ENCODE assay signal across 8 mouse cellular contexts in the genomic region with DNA sequence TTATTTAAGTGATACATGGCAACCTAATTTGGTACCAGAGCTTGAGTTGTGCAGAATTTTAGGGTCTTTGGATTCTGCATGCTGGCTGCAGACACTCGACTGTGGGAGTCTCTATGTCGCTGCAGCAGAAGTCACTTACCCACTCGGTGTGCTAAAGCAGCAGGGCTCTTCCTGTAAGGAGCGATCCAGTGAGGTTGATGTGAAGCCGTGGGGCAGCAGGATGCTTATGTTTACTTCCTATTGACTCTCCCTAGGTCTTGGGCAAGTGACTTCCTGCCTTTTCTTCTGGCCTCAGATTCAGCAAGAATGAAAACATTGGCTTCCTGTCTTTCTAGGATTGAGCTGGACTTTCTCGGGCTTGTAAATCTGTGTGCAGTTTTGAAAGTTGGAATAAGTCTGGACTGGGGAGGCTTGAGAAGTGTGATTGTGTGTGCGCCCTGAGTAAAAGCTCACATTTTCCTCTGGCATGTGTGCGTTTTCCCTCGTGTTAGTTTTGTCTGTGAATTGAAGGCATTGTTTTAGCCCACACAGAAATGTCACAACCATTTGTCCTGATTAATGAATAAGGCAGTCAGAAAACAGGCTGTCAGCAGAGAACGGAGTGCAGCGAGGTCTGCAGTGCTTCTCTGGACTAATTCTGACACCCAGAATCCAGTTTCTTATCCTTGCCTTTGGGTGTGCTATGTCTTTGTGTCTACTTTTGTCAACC.
A peak's percentile ranks its signal among the peaks of the same experiment; 100 is the strongest.
DNase-seq lines count a peak whose midpoint lies in the region; ATAC-seq lines count a peak whose summit lies in the region.
"Had no signal": no experiment of that assay in that cellular context is flagged by ENCODE, and none has a peak within 500 bp of the region (broad histone marks: within the 10 kb centered on the region; RNA-seq: fewer than 3 reads in every experiment).

No protein-coding gene starts in this region.

- no peak overlapping the region for H3K4me3 ChIP-seq in midbrain, embryonic 11.5 days (ENCODE audit: low read depth, low read length)
- H3K4me3 ChIP-seq in midbrain, embryonic 14.5 days (replicated peaks; ENCODE audit: low read depth, low read length), result no peak overlapping the region
- no peak overlapping the region for H3K4me3 ChIP-seq in heart, embryonic 13.5 days
- H3K4me3 ChIP-seq in limb, embryonic 13.5 days, result no peak overlapping the region
- H3K4me3 ChIP-seq in stomach, embryonic 16.5 days (replicated peaks; ENCODE audit: low read length), result no peak overlapping the region
- H3K4me3 ChIP-seq: myocyte had no signal

- no peak overlapping the region for H3K27ac ChIP-seq in midbrain, embryonic 11.5 days (ENCODE audit: low read depth, low read length)
- no peak overlapping the region for H3K27ac ChIP-seq in midbrain, embryonic 14.5 days (replicated peaks; ENCODE audit: low read depth, low read length)
- H3K27ac ChIP-seq in heart, embryonic 13.5 days (replicated peaks), result peak overlapping the region; percentile 84
- H3K27ac ChIP-seq in limb, embryonic 13.5 days, result peak overlapping the region; percentile 72
- H3K27ac ChIP-seq in stomach, embryonic 16.5 days (ENCODE audit: low read length), result peak overlapping the region; percentile 1; the same call in 1 of the 2 replicates

- H3K27me3 ChIP-seq in midbrain, embryonic 11.5 days (ENCODE audit: control insufficient read depth, insufficient read depth, low read length), result no peaks in the 10 kb centered on the region
- no peaks in the 10 kb centered on the region for H3K27me3 ChIP-seq in midbrain, embryonic 14.5 days (ENCODE audit: control insufficient read depth, insufficient read depth, low read length)
- no peaks in the 10 kb centered on the region for H3K27me3 ChIP-seq in heart, embryonic 13.5 days (replicated peaks)
- H3K27me3 ChIP-seq in limb, embryonic 13.5 days, result no peaks in the 10 kb centered on the region
- no peaks in the 10 kb centered on the region for H3K27me3 ChIP-seq in stomach, embryonic 16.5 days (ENCODE audit: control insufficient read depth, insufficient read depth, low read length)

- intact Hi-C loops in left cerebral cortex, postnatal 36 days (cut with DNase I), result no loop called here

- H3K4me2 ChIP-seq in midbrain, embryonic 11.5 days, result no peak overlapping the region
- H3K4me2 ChIP-seq in midbrain, embryonic 14.5 days (ENCODE audit: low read length), result no peak overlapping the region
- peak overlapping the region; percentile 43 for H3K4me2 ChIP-seq in heart, embryonic 13.5 days
- peak overlapping the region; percentile 17 for H3K4me2 ChIP-seq in limb, embryonic 13.5 days (replicated peaks)
- peak overlapping the region; percentile 1; the same call in 1 of the 2 replicates for H3K4me2 ChIP-seq in stomach, embryonic 16.5 days (ENCODE audit: low read depth, low read length)

- H3K9me3 ChIP-seq in midbrain, embryonic 11.5 days (ENCODE audit: control insufficient read depth, low read length), result no peaks in the 10 kb centered on the region
- no peaks in the 10 kb centered on the region for H3K9me3 ChIP-seq in midbrain, embryonic 14.5 days (ENCODE audit: control insufficient read depth, low read length)
- no peaks in the 10 kb centered on the region for H3K9me3 ChIP-seq in heart, embryonic 13.5 days
- H3K9me3 ChIP-seq in limb, embryonic 13.5 days, result no peaks in the 10 kb centered on the region
- no peaks in the 10 kb centered on the region for H3K9me3 ChIP-seq in stomach, embryonic 16.5 days (replicated peaks; ENCODE audit: control insufficient read depth, low read length)

- ATAC-seq in midbrain, embryonic 11.5 days (ENCODE audit: low FRiP score), result no peak
- ATAC-seq in midbrain, embryonic 14.5 days (ENCODE audit: low FRiP score, low TSS enrichment), result no peak
- no peak for ATAC-seq in heart, embryonic 13.5 days (ENCODE audit: extremely low read depth, insufficient number of reproducible peaks, low FRiP score, low TSS enrichment)
- no peak for ATAC-seq in limb, embryonic 13.5 days (ENCODE audit: low FRiP score, low read depth)
- ATAC-seq in stomach, embryonic 16.5 days (ENCODE audit: insufficient read depth, low FRiP score), result no peak
- ATAC-seq in erythroblast, adult 5-6 weeks (replicated peaks; ENCODE audit: low FRiP score, poor library complexity, severe bottlenecking), result no peak

- no peaks in the 10 kb centered on the region for H3K4me1 ChIP-seq in midbrain, embryonic 11.5 days (ENCODE audit: control insufficient read depth, insufficient read depth, low read length)
- no peaks in the 10 kb centered on the region for H3K4me1 ChIP-seq in midbrain, embryonic 14.5 days (ENCODE audit: control insufficient read depth, insufficient read depth, low read length)
- peaks cover 40% of the 10 kb centered on the region for H3K4me1 ChIP-seq in heart, embryonic 13.5 days
- H3K4me1 ChIP-seq in limb, embryonic 13.5 days, result peaks cover 24% of the 10 kb centered on the region
- H3K4me1 ChIP-seq in stomach, embryonic 16.5 days (ENCODE audit: control insufficient read depth, insufficient read depth, low read length), result peaks cover 8% of the 10 kb centered on the region; the same call in 1 of the 2 replicates

- peak; percentile 76 for DNase-seq in midbrain, embryonic 11.5 days (ENCODE audit: low spot score, missing footprints)
- DNase-seq in midbrain, embryonic 14.5 days, result no peak
- no peak for DNase-seq in left cerebral cortex, postnatal 36 days (ENCODE audit: low spot score in 2 of 2)

- H3K36me3 ChIP-seq in midbrain, embryonic 11.5 days (ENCODE audit: control insufficient read depth, insufficient read depth, low read length), result no peaks in the 10 kb centered on the region
- no peaks in the 10 kb centered on the region for H3K36me3 ChIP-seq in midbrain, embryonic 14.5 days (ENCODE audit: control insufficient read depth, insufficient read depth, low read length)
- H3K36me3 ChIP-seq in heart, embryonic 13.5 days, result peaks cover 20% of the 10 kb centered on the region
- peaks cover 21% of the 10 kb centered on the region for H3K36me3 ChIP-seq in limb, embryonic 13.5 days
- 0 out of 2 replicates have a peak, but pooled peaks cover 2% of the 10 kb centered on the region for H3K36me3 ChIP-seq in stomach, embryonic 16.5 days (ENCODE audit: control insufficient read depth, insufficient read depth, low read length)

- H3K9ac ChIP-seq in midbrain, embryonic 11.5 days (ENCODE audit: low read length), result no peak overlapping the region
- H3K9ac ChIP-seq in midbrain, embryonic 14.5 days (replicated peaks; ENCODE audit: low read length), result no peak overlapping the region
- peak overlapping the region; percentile 42 for H3K9ac ChIP-seq in heart, embryonic 13.5 days
- no peak overlapping the region for H3K9ac ChIP-seq in limb, embryonic 13.5 days
- H3K9ac ChIP-seq in stomach, embryonic 16.5 days (ENCODE audit: low read length), result 0 out of 2 replicates have a peak overlapping the region, but pooled peaks have one; percentile 19

- WGBS in midbrain, embryonic 11.5 days, result 80% methylated on average over 11 of the region's 11 CpGs
- 77% methylated on average over 11 of the region's 11 CpGs for WGBS in midbrain, embryonic 14.5 days
- 39% methylated on average over 11 of the region's 11 CpGs for WGBS in heart, embryonic 13.5 days
- 42% methylated on average over 11 of the region's 11 CpGs for WGBS in limb, embryonic 13.5 days
- WGBS in stomach, embryonic 16.5 days, result 26% methylated on average over 11 of the region's 11 CpGs

Comparison
In these comparisons a context has a peak if more than half of its experiments do, and no peak if none do; other contexts are left out.
1. H3K27ac ChIP-seq: peak in heart, embryonic 13.5 days (single experiment), limb, embryonic 13.5 days (single experiment) and stomach, embryonic 16.5 days (single experiment); none in midbrain, embryonic 11.5 days (single experiment) and midbrain, embryonic 14.5 days (single experiment).
2. H3K4me2 ChIP-seq: peak in heart, embryonic 13.5 days (single experiment), limb, embryonic 13.5 days (single experiment) and stomach, embryonic 16.5 days (single experiment); none in midbrain, embryonic 11.5 days (single experiment) and midbrain, embryonic 14.5 days (single experiment).
3. H3K9ac ChIP-seq: peak in heart, embryonic 13.5 days (single experiment) and stomach, embryonic 16.5 days (single experiment); none in midbrain, embryonic 11.5 days (single experiment), midbrain, embryonic 14.5 days (single experiment) and limb, embryonic 13.5 days (single experiment).